Mouse (Mus musculus) liver, postnatal 0 days (tissue): ENCODE results near the gene Cacna2d2. TPM values are rescaled to one million over a fixed set of nuclear protein-coding genes. Genes with fewer than 3 reads are reported as not detected.
A peak's percentile ranks its signal among the peaks of the same experiment; 100 is the strongest.
"Not testable (repeated sequence)": the region's sequence is repeated elsewhere in the genome, so short reads cannot be mapped to it uniquely, and the experiment has no call there.

ENCODE experiments used
- ATAC-seq: fragments of 200-750 bp; cut with Nextera tagmentation; 2 replicates; pipeline ENCODE4 v1.8.0; 2017; ENCODE audit warnings: mild to moderate bottlenecking, moderate library complexity
- DNase-seq: peaks from one replicate; pipeline ENCODE4 v3.0.0-alpha.2; 2016
- H3K27ac ChIP-seq: fragments of 300-500 bp; sonication (generic); 2 replicates; pipeline ENCODE4 v1.5.1; 2014; ENCODE audit warnings: antibody characterized with exemption, moderate library complexity, mild to moderate bottlenecking, low read depth
- H3K27me3 ChIP-seq: fragments of 300-500 bp; sonication (generic); 2 replicates; pipeline ENCODE4 v1.6.1; 2014; ENCODE audit warnings: low read length, control low read depth, mixed read lengths; ENCODE audit not compliant: insufficient read depth
- H3K36me3 ChIP-seq: fragments of 300-500 bp; sonication (generic); replicated peaks from 2 replicates; pipeline ENCODE4 v1.6.1; 2014; ENCODE audit warnings: mild to moderate bottlenecking, control low read depth, low read length, moderate library complexity, mixed read lengths; ENCODE audit not compliant: insufficient read depth
- H3K4me1 ChIP-seq: fragments of 300-500 bp; sonication (generic); 2 replicates; pipeline ENCODE4 v1.6.1; 2014; ENCODE audit warnings: antibody characterized with exemption, mild to moderate bottlenecking, control low read depth; ENCODE audit not compliant: insufficient read depth
- H3K4me2 ChIP-seq: fragments of 300-500 bp; sonication (generic); 2 replicates; pipeline ENCODE4 v1.6.1; 2014; ENCODE audit warnings: low read depth, mild to moderate bottlenecking, low read length, moderate library complexity, mixed read lengths
- H3K4me3 ChIP-seq: fragments of 300-500 bp; sonication (generic); 2 replicates; pipeline ENCODE4 v1.5.1; 2014; ENCODE audit warnings: low read depth, low read length
- H3K9ac ChIP-seq: fragments of 300-500 bp; sonication (generic); replicated peaks from 2 replicates; pipeline ENCODE4 v1.6.1; 2014; ENCODE audit warnings: mild to moderate bottlenecking, moderate library complexity
- H3K9me3 ChIP-seq: fragments of 300-500 bp; sonication (generic); 2 replicates; pipeline ENCODE4 v1.6.1; 2016; ENCODE audit warnings: mild to moderate bottlenecking, control low read depth, low read length, mixed read lengths
- CTCF ChIP-seq: sonication (generic); IDR thresholded peaks from 2 replicates; pipeline ENCODE4 v1.5.1; 2016; ENCODE audit warnings: antibody characterized with exemption, low read depth
- EP300 ChIP-seq: IDR thresholded peaks from 2 replicates; pipeline ENCODE4 v1.6.1; 2016; ENCODE audit warnings: antibody characterized with exemption, low read depth, mild to moderate bottlenecking
- WGBS: fragments of 180-500 bp; shearing (Covaris S2); extraction: QIAGEN DNeasy Blood & Tissue Kit; methylation state at CpG from one replicate; pipeline ENCODE4 v1.1.7; 2014; ENCODE audit not compliant: insufficient replicate concordance; 5-methylcytosine and 5-hydroxymethylcytosine counted together
- polyA plus RNA-seq: library from polyadenylated mRNA; unstranded; fragments of >200 nt; fragmentation: Nextera tagmentation; extraction: Ambion mirVana; gene quantifications from 2 replicates; pipeline ENCODE4 v1.2.1, GENCODE M21; 2015

Cacna2d2 gene
- polyA plus RNA-seq, 1 experiment from 2014 or later, result not detected

GRCm38 (mm10) chr9:107554319-107554825 lies 155.0 kb downstream of the Cacna2d2 start:
- TF ChIP-seq EP300 (no peak), CTCF (peak; percentile 36)
- WGBS, result under 1% methylated on average over 53 of the region's 53 CpGs
- Histone ChIP-seq H3K36me3 (peaks cover 31% of the 10 kb centered on the region), H3K4me3 (peak overlapping the region; percentile 73), H3K9me3 (no peaks in the 10 kb centered on the region), H3K27me3 (0 out of 2 replicates have a peak, but pooled peaks cover 10% of the 10 kb centered on the region), H3K9ac (peak overlapping the region; percentile 93), H3K4me1 (peaks cover 55% of the 10 kb centered on the region), H3K27ac (peak overlapping the region; percentile 99), H3K4me2 (peak overlapping the region; percentile 88)
- peak; percentile 97 for DNase-seq
- ATAC-seq, result peak; percentile 89

- ATAC-seq (peak; percentile 12), DNase-seq (peak; percentile 70)
- Histone ChIP-seq H3K27me3 (0 out of 2 replicates have a peak, but pooled peaks cover 9% of the 10 kb centered on the region), H3K36me3 (peaks cover 37% of the 10 kb centered on the region), H3K4me1 (peaks cover 50% of the 10 kb centered on the region), H3K27ac (peak overlapping the region; percentile 99), H3K9me3 (no peaks in the 10 kb centered on the region), H3K4me2 (peak overlapping the region; percentile 88), H3K4me3 (peak overlapping the region; percentile 73), H3K9ac (peak overlapping the region; percentile 93)
- no peak for TF ChIP-seq EP300
- no peak for TF ChIP-seq CTCF
- 0% methylated on average over 23 of the region's 23 CpGs for WGBS
These were observed 155.6 kb downstream of the Cacna2d2 start for GRCm38 (mm10) chr9:107555031-107555457.

GRCm38 (mm10) chr9:107555701-107556100 lies 156.3 kb downstream of the Cacna2d2 start:
- DNase-seq, result no peak
- TF ChIP-seq EP300 (no peak), CTCF (no peak)
- H3K9me3 ChIP-seq, result no peaks in the 10 kb centered on the region
- H3K4me3 ChIP-seq, result peak overlapping the region; percentile 73
- H3K27me3 ChIP-seq, result 0 out of 2 replicates have a peak, but pooled peaks cover 6% of the 10 kb centered on the region
- 31% methylated on average over 2 of the region's 2 CpGs for WGBS
- peak overlapping the region; percentile 93 for H3K9ac ChIP-seq
- ATAC-seq, result no peak
- peaks cover 44% of the 10 kb centered on the region for H3K4me1 ChIP-seq
- peaks cover 44% of the 10 kb centered on the region for H3K36me3 ChIP-seq
- H3K4me2 ChIP-seq, result peak overlapping the region; percentile 88
- H3K27ac ChIP-seq, result peak overlapping the region; percentile 99

GRCm38 (mm10) chr9:107556346-107556745 lies 156.9 kb downstream of the Cacna2d2 start:
- peak overlapping the region; percentile 88 for H3K4me2 ChIP-seq
- H3K9ac ChIP-seq, result peak overlapping the region; percentile 93
- H3K9me3 ChIP-seq, result no peaks in the 10 kb centered on the region
- H3K4me1 ChIP-seq, result peaks cover 37% of the 10 kb centered on the region
- H3K4me3 ChIP-seq, result peak overlapping the region; percentile 73
- ATAC-seq, result no peak
- 52% methylated on average over 3 of the region's 3 CpGs for WGBS
- peak overlapping the region; percentile 74 for H3K27ac ChIP-seq
- H3K36me3 ChIP-seq, result peaks cover 50% of the 10 kb centered on the region
- 0 out of 2 replicates have a peak, but pooled peaks cover 6% of the 10 kb centered on the region for H3K27me3 ChIP-seq
- DNase-seq, result no peak
- TF ChIP-seq EP300, result no peak
- TF ChIP-seq CTCF, result no peak

GRCm38 (mm10) chr9:107563029-107563581 lies 163.7 kb downstream of the Cacna2d2 start, which contains the start of gene Tusc2:
Gene Tusc2, plus strand, starts transcription at chr9:107563255.
- Histone ChIP-seq H3K4me2 (peak within 1 kb of the TSS; percentile 97), H3K27ac (peak within 1 kb of the TSS; percentile 84), H3K9me3 (no peaks in the 10 kb centered on the region), H3K4me1 (peaks cover 45% of the 10 kb centered on the region), H3K4me3 (peak within 1 kb of the TSS; percentile 97), H3K36me3 (peaks cover 54% of the 10 kb centered on the region), H3K9ac (peak within 1 kb of the TSS; percentile 94), H3K27me3 (no peaks in the 10 kb centered on the region)
- WGBS, result 0% methylated on average over 44 of the region's 46 CpGs
- ATAC-seq, result peak; percentile 94
- no peak for TF ChIP-seq EP300
- no peak for TF ChIP-seq CTCF
- DNase-seq, result peak; percentile 95

- Histone ChIP-seq H3K9ac (peak overlapping the region; percentile 26; the same call in 1 of the 2 replicates), H3K4me1 (peaks cover 57% of the 10 kb centered on the region), H3K36me3 (peaks cover 30% of the 10 kb centered on the region), H3K27ac (peak overlapping the region; percentile 87; the same call in 1 of the 2 replicates)
- DNase-seq, H3K4me3 ChIP-seq, H3K27me3 ChIP-seq, H3K9me3 ChIP-seq, ATAC-seq, H3K4me2 ChIP-seq: not testable (repeated sequence)
- WGBS, result 50% methylated on average over 5 of the region's 5 CpGs
- TF ChIP-seq CTCF, result peak; percentile 46
These were observed 166.1 kb downstream of the Cacna2d2 start for GRCm38 (mm10) chr9:107565556-107565955.
